Mouse (Mus musculus): ENCODE data around the gene Nin. TPM values are rescaled to one million over a fixed set of nuclear protein-coding genes. Genes with fewer than 3 reads are reported as not detected.

The Nin gene
- polyA plus RNA-seq, 1 experiment from 2014 or later, result 20.3 TPM

DNA sequence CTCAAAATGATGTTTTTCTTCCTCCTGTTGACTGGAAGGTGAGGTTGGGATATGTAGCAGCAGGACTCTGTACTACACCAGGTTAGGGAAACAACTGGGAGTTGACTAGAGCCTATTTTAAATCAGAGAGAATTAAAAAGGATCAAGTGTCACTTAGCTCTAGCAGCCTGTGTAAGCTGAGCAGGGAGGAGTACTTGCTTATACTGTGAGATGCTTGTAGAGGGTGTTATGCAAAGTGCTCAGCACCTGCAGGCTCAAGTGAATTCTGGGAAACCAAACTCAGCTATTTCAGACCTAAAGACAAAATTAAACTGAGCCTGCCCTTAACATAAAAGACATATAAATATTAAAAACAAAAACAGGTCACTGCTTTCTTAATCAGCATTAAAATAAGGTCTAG is 139.9 kb downstream of the Nin start:
- Histone ChIP-seq H3K27ac (ENCODE audit: low read depth, low read length) (no peak overlapping the region), H3K27me3 (ENCODE audit: control insufficient read depth, insufficient read depth, low read length) (no peaks in the 10 kb centered on the region), H3K9ac (ENCODE audit: low read depth, low read length) (no peak overlapping the region), H3K9me3 (ENCODE audit: control insufficient read depth, low read length) (no peaks in the 10 kb centered on the region), H3K36me3 (ENCODE audit: control insufficient read depth, insufficient read depth, low read length) (peaks cover 42% of the 10 kb centered on the region), H3K4me2 (replicated peaks; ENCODE audit: low read depth, low read length) (no peak overlapping the region), H3K4me1 (ENCODE audit: control insufficient read depth, insufficient read depth, low read length) (no peaks in the 10 kb centered on the region), H3K4me3 (ENCODE audit: low read length) (no peak overlapping the region)
- ATAC-seq (ENCODE audit: low FRiP score, low TSS enrichment), result no peak

DNA sequence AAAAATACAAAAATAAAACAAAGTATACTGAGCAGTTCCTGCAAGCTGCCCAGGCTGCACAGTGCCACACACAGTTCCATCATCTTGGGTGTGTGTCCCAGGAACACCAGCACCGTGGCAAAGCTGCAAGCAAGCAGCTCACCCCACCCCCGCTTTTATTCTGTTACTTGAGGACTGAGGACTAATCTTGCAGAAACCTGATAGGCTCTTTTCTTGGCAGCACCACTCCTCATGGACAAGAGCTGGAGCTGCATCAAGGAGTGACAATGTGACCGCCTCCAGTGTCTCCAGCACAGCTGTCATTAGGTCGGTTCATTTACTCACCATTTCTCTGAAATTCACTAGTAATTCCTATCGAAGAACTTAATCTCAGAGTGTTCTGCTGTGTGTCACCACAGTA is 145.4 kb downstream of the Nin start:
- Histone ChIP-seq H3K9ac (ENCODE audit: low read depth, low read length) (no peak overlapping the region), H3K27me3 (ENCODE audit: control insufficient read depth, insufficient read depth, low read length) (no peaks in the 10 kb centered on the region), H3K4me3 (ENCODE audit: low read length) (no peak overlapping the region), H3K36me3 (ENCODE audit: control insufficient read depth, insufficient read depth, low read length) (peaks cover 75% of the 10 kb centered on the region), H3K9me3 (ENCODE audit: control insufficient read depth, low read length) (no peaks in the 10 kb centered on the region), H3K4me1 (ENCODE audit: control insufficient read depth, insufficient read depth, low read length) (no peaks in the 10 kb centered on the region), H3K27ac (ENCODE audit: low read depth, low read length) (no peak overlapping the region), H3K4me2 (replicated peaks; ENCODE audit: low read depth, low read length) (no peak overlapping the region)
- 65% methylated on average over 5 of the region's 5 CpGs for WGBS
- ATAC-seq (ENCODE audit: low FRiP score, low TSS enrichment), result no peak

DNA sequence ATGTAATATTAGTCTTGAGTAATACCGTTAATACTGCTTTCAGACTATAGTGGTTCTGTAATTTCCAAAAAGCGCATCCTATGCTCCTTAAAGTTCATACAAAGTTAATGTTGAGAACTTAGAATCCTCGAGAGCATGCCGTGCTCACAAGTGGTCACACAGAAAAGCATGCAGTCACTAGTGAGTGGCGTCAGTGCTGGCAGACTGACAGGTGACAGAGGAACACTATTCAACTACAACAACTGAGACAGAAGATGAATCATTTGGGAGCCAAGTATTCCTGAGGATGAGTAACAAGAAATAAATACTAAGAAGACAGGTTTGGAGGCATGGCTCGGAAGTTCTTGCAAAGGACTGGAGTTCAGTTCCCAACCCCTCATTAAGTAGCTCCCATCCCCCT is 146.4 kb downstream of the Nin start:
- Histone ChIP-seq H3K4me1 (ENCODE audit: control insufficient read depth, insufficient read depth, low read length) (no peaks in the 10 kb centered on the region), H3K9ac (ENCODE audit: low read depth, low read length) (no peak overlapping the region), H3K27me3 (ENCODE audit: control insufficient read depth, insufficient read depth, low read length) (no peaks in the 10 kb centered on the region), H3K36me3 (ENCODE audit: control insufficient read depth, insufficient read depth, low read length) (peaks cover 78% of the 10 kb centered on the region), H3K4me2 (replicated peaks; ENCODE audit: low read depth, low read length) (no peak overlapping the region), H3K4me3 (ENCODE audit: low read length) (no peak overlapping the region), H3K27ac (ENCODE audit: low read depth, low read length) (no peak overlapping the region), H3K9me3 (ENCODE audit: control insufficient read depth, low read length) (no peaks in the 10 kb centered on the region)
- WGBS, result 88% methylated on average over 6 of the region's 6 CpGs
- ATAC-seq (ENCODE audit: low FRiP score, low TSS enrichment), result no peak

DNA sequence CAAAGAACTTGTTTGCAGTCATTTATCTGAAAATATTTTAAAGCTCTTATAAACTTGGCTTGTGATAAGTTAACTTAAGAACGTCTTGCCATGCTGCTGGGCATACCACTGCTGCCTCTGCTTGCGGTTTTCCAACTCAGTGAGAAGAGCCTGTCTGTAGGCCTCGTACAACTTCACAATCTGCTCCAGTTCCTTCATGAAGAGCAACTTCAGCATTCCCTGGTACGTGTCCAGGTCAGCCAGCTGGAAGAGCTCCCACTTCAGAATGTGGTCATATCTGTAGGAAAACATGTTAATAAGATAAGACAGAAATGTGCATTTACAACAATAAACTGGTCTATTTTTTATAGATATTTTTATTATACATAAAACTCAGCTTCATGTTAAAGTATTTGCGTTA is 147.4 kb downstream of the Nin start:
- Histone ChIP-seq H3K4me1 (ENCODE audit: control insufficient read depth, insufficient read depth, low read length) (no peaks in the 10 kb centered on the region), H3K36me3 (ENCODE audit: control insufficient read depth, insufficient read depth, low read length) (peaks cover 73% of the 10 kb centered on the region), H3K4me2 (replicated peaks; ENCODE audit: low read depth, low read length) (no peak overlapping the region), H3K4me3 (ENCODE audit: low read length) (no peak overlapping the region), H3K9me3 (ENCODE audit: control insufficient read depth, low read length) (no peaks in the 10 kb centered on the region), H3K9ac (ENCODE audit: low read depth, low read length) (no peak overlapping the region), H3K27me3 (ENCODE audit: control insufficient read depth, insufficient read depth, low read length) (no peaks in the 10 kb centered on the region), H3K27ac (ENCODE audit: low read depth, low read length) (no peak overlapping the region)
- WGBS, result 85% methylated on average over 5 of the region's 5 CpGs
- ATAC-seq (ENCODE audit: low FRiP score, low TSS enrichment), result no peak

DNA sequence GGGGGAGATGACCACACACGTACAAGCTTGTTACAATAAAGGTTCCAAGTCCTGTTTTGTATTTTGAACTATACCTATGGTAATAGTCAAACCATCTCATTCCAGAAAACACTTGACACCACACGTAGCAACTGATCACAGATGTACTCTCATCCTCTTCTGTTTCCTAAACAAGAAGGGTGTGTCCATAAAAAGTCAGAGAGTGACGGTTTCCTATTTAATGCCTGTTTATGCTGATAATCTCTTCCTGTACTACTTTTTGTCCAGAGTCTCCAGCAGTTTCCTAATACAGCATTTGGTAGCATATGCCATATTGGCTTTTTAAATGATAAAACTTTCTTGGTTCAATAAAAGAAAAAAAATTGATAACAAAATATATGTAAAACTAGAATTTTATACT is 147.9 kb downstream of the Nin start:
- Histone ChIP-seq H3K27ac (ENCODE audit: low read depth, low read length) (no peak overlapping the region), H3K9ac (ENCODE audit: low read depth, low read length) (no peak overlapping the region), H3K4me3 (ENCODE audit: low read length) (no peak overlapping the region), H3K36me3 (ENCODE audit: control insufficient read depth, insufficient read depth, low read length) (peaks cover 71% of the 10 kb centered on the region), H3K9me3 (ENCODE audit: control insufficient read depth, low read length) (no peaks in the 10 kb centered on the region), H3K4me1 (ENCODE audit: control insufficient read depth, insufficient read depth, low read length) (no peaks in the 10 kb centered on the region), H3K27me3 (ENCODE audit: control insufficient read depth, insufficient read depth, low read length) (no peaks in the 10 kb centered on the region), H3K4me2 (replicated peaks; ENCODE audit: low read depth, low read length) (no peak overlapping the region)
- WGBS, result 79% methylated on average over 3 of the region's 3 CpGs
- ATAC-seq (ENCODE audit: low FRiP score, low TSS enrichment), result no peak

DNA sequence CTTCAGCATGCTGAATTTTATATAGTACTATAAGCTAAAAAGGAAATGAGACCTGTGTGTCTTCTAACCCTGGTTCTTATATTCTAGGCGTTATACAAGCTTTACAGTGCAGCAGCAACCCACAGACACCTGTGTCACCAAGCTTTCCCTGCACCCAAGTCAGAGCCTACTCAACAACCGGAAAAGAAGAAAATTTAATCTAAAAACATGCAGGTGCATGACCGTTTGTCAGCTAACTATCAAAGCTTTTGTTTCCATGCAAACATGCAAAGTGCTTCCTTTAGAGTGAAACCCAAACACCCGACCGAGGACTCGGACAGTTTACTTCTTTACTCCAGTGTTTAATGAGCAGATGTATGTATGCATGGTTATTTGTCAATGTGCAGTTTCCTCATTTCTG is 150.4 kb downstream of the Nin start:
- H3K36me3 ChIP-seq (ENCODE audit: control insufficient read depth, insufficient read depth, low read length), result peaks cover 48% of the 10 kb centered on the region
- H3K9ac ChIP-seq (ENCODE audit: low read depth, low read length), result no peak overlapping the region
- no peak overlapping the region for H3K4me3 ChIP-seq (ENCODE audit: low read length)
- no peaks in the 10 kb centered on the region for H3K4me1 ChIP-seq (ENCODE audit: control insufficient read depth, insufficient read depth, low read length)
- no peak overlapping the region for H3K27ac ChIP-seq (ENCODE audit: low read depth, low read length)
- no peak overlapping the region for H3K4me2 ChIP-seq (replicated peaks; ENCODE audit: low read depth, low read length)
- H3K9me3 ChIP-seq (ENCODE audit: control insufficient read depth, low read length), result no peaks in the 10 kb centered on the region
- WGBS, result 92% methylated on average over 6 of the region's 6 CpGs
- no peak for ATAC-seq (ENCODE audit: low FRiP score, low TSS enrichment)
- no peaks in the 10 kb centered on the region for H3K27me3 ChIP-seq (ENCODE audit: control insufficient read depth, insufficient read depth, low read length)

DNA sequence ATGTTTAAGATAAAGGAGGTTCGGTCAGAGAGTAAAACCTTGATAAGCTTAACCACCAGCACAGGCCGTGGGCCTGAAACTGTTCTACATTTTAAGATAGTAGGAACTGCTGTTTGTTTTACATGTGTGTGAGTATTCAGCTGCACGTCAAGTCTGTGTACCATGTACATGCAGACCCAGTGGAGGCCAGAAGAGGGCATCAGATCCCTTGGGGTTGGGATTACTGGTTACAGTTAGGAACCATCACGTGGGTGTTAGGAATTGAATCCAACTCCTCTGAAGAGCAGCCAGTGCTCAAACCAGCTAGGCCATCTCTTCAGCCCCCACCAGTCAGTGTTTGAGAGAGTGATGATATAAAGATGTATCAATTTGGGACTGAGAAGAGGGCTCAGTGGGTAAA is 151.0 kb downstream of the Nin start:
- Histone ChIP-seq H3K4me3 (ENCODE audit: low read length) (no peak overlapping the region), H3K4me2 (replicated peaks; ENCODE audit: low read depth, low read length) (no peak overlapping the region), H3K36me3 (ENCODE audit: control insufficient read depth, insufficient read depth, low read length) (peaks cover 42% of the 10 kb centered on the region), H3K9ac (ENCODE audit: low read depth, low read length) (no peak overlapping the region), H3K9me3 (ENCODE audit: control insufficient read depth, low read length) (no peaks in the 10 kb centered on the region), H3K4me1 (ENCODE audit: control insufficient read depth, insufficient read depth, low read length) (no peaks in the 10 kb centered on the region), H3K27ac (ENCODE audit: low read depth, low read length) (no peak overlapping the region), H3K27me3 (ENCODE audit: control insufficient read depth, insufficient read depth, low read length) (no peaks in the 10 kb centered on the region)
- WGBS, result 66% methylated on average over 4 of the region's 4 CpGs
- no peak; the same call in 1 of the 2 replicates for ATAC-seq (ENCODE audit: low FRiP score, low TSS enrichment)

Other genes starting within 250 kb of the Nin start
- gene Atl1, start 221.1 kb downstream of the Nin start, polyA plus RNA-seq (2014; fragmentation: Nextera tagmentation; extraction: Ambion mirVana), result 3.3 and 4.8 TPM in 2 replicates
- gene Map4k5, start 220.5 kb downstream of the Nin start, polyA plus RNA-seq (2014; fragmentation: Nextera tagmentation; extraction: Ambion mirVana), result 22.3 and 45.1 TPM in 2 replicates
- gene Sav1, start 126.7 kb downstream of the Nin start, polyA plus RNA-seq (2014; fragmentation: Nextera tagmentation; extraction: Ambion mirVana), result 10.0 and 10.8 TPM in 2 replicates
- gene Abhd12b, start 40.4 kb upstream of the Nin start, polyA plus RNA-seq (2014; fragmentation: Nextera tagmentation; extraction: Ambion mirVana), result not detected in 2 replicates
- gene Pygl, start 117.8 kb upstream of the Nin start, polyA plus RNA-seq (2014; fragmentation: Nextera tagmentation; extraction: Ambion mirVana), result 17.8 and 27.5 TPM in 2 replicates
- 1.5 and 1.7 TPM in 2 replicates for gene Trim9, start 233.9 kb upstream of the Nin start, polyA plus RNA-seq (2014; fragmentation: Nextera tagmentation; extraction: Ambion mirVana)

All from kidney, embryonic 14.5 days (tissue).